Mouse (Mus musculus) retina, postnatal 1 day (tissue): Measurements from ENCODE around the gene Blcap.
A peak's percentile ranks its signal among the peaks of the same experiment; 100 is the strongest.

ENCODE experiments used
- DNase-seq: peaks from one replicate; pipeline ENCODE4 v3.0.0-alpha.2; 2012

Blcap gene

GRCm38 (mm10) chr2:157517526-157517925, 53.5 kb downstream of the Blcap start:
- peak; percentile 85 for DNase-seq

DNA sequence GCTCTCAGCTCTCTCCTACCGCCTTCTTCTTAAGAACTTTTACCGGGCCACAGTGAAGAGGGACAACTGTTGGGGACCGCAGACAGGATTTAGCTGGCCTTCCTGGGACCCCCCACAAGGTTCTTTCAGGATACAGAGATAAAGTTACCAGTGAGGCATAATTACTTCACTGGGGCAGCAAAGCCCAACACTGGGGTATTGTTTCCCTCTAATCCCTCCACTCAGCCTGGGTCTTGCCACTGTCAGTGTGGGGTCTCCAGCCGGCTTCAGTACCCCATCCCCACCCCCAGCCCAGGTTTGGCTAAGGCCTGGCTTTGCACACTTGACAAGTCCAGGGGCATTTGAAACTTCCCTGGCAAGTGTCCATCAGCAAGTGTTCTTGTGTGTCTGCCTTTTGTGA, 56.7 kb downstream of the Blcap start:
- peak; percentile 74 for DNase-seq

GRCm38 (mm10) chr2:157513737-157514208, 57.3 kb downstream of the Blcap start:
- DNase-seq, result no peak

DNA sequence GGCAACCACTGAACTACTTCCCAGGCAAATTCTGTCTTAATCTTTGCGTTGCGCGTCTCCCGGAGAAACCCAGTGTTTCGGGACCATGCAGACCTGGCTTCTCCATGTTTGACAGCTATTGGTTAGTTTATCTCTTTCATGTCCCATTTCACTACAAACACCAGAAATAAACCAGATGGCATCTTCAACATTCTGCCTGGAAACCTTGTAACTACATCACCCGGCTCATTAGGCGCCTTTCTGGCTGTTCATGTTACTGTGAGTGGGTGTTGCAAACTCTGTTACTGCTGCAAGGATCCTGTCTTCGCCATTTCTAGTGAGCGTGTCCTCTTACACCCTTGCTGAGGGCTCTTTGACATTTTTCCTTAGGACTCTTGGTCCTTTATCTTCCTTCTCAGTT, 58.2 kb downstream of the Blcap start:
- DNase-seq, result no peak

- no peak for DNase-seq
These were observed 61.0 kb downstream of the Blcap start for GRCm38 (mm10) chr2:157510031-157510430.

GRCm38 (mm10) chr2:157509182-157509581, 61.9 kb downstream of the Blcap start:
- DNase-seq, result no peak

- DNase-seq, result peak; percentile 44
These were observed 64.3 kb downstream of the Blcap start for GRCm38 (mm10) chr2:157506779-157507178.
